In genomic region chr19:55953207-55953606, GRCm38 (mm10) we compare ENCODE assay signal across 8 mouse cellular contexts.
DNase-seq lines count a peak whose midpoint lies in the region; ATAC-seq lines count a peak whose summit lies in the region.

No protein-coding gene starts in this region.

- 0 out of 2 replicates have a peak overlapping the region, but pooled peaks have one; percentile 2 for H3K27ac ChIP-seq in forebrain, embryonic 14.5 days (ENCODE audit: low read depth, low read length)
- peak overlapping the region; percentile 45; the same call in 1 of the 2 replicates for H3K27ac ChIP-seq in hindbrain, embryonic 12.5 days
- H3K27ac ChIP-seq in limb, embryonic 15.5 days: peak overlapping the region; percentile 67

- no peaks in the 10 kb centered on the region for H3K36me3 ChIP-seq in forebrain, embryonic 14.5 days (ENCODE audit: control insufficient read depth, insufficient read depth, low read length)
- H3K36me3 ChIP-seq in hindbrain, embryonic 12.5 days: no peaks in the 10 kb centered on the region
- H3K36me3 ChIP-seq in limb, embryonic 15.5 days: no peaks in the 10 kb centered on the region

- H3K4me2 ChIP-seq in forebrain, embryonic 14.5 days (ENCODE audit: low read length): no peak overlapping the region
- H3K4me2 ChIP-seq in hindbrain, embryonic 12.5 days (replicated peaks): no peak overlapping the region
- H3K4me2 ChIP-seq in limb, embryonic 15.5 days: no peak overlapping the region

- no peak overlapping the region for H3K4me3 ChIP-seq in forebrain, embryonic 14.5 days (ENCODE audit: low read depth, low read length)
- no peak overlapping the region for H3K4me3 ChIP-seq in hindbrain, embryonic 12.5 days
- no peak overlapping the region for H3K4me3 ChIP-seq in limb, embryonic 15.5 days

- no peak for ATAC-seq in cerebellum, adult (ENCODE audit: insufficient number of reproducible peaks, low FRiP score, low TSS enrichment)
- peak; percentile 60 for ATAC-seq in forebrain, embryonic 14.5 days
- peak; percentile 40; the same call in 1 of the 2 replicates for ATAC-seq in hindbrain, embryonic 12.5 days (ENCODE audit: low FRiP score)
- ATAC-seq in limb, embryonic 15.5 days (ENCODE audit: insufficient number of reproducible peaks, low FRiP score, low TSS enrichment, low read depth): peak; percentile 75
- no peak for ATAC-seq in granulocyte monocyte progenitor cell, adult 5-6 weeks (replicated peaks; ENCODE audit: poor library complexity, severe bottlenecking)

- no peak overlapping the region for H3K9ac ChIP-seq in forebrain, embryonic 14.5 days (ENCODE audit: low read length)
- H3K9ac ChIP-seq in hindbrain, embryonic 12.5 days: no peak overlapping the region
- no peak overlapping the region for H3K9ac ChIP-seq in limb, embryonic 15.5 days

- no peaks in the 10 kb centered on the region for H3K27me3 ChIP-seq in forebrain, embryonic 14.5 days (replicated peaks; ENCODE audit: control insufficient read depth, insufficient read depth, low read length)
- no peaks in the 10 kb centered on the region for H3K27me3 ChIP-seq in hindbrain, embryonic 12.5 days
- H3K27me3 ChIP-seq in limb, embryonic 15.5 days: no peaks in the 10 kb centered on the region

- no peaks in the 10 kb centered on the region for H3K9me3 ChIP-seq in forebrain, embryonic 14.5 days (replicated peaks; ENCODE audit: control insufficient read depth, low read length)
- H3K9me3 ChIP-seq in hindbrain, embryonic 12.5 days (replicated peaks): no peaks in the 10 kb centered on the region
- H3K9me3 ChIP-seq in limb, embryonic 15.5 days: no peaks in the 10 kb centered on the region

- 13% methylated on average over 3 of the region's 3 CpGs for WGBS in forebrain, embryonic 14.5 days
- 69% methylated on average over 3 of the region's 3 CpGs for WGBS in hindbrain, embryonic 12.5 days
- WGBS in limb, embryonic 15.5 days: 39% methylated on average over 3 of the region's 3 CpGs

- H3K4me1 ChIP-seq in forebrain, embryonic 14.5 days (ENCODE audit: control insufficient read depth, insufficient read depth, low read length): peaks cover 7% of the 10 kb centered on the region; the same call in 1 of the 2 replicates
- peaks cover 8% of the 10 kb centered on the region for H3K4me1 ChIP-seq in hindbrain, embryonic 12.5 days
- H3K4me1 ChIP-seq in limb, embryonic 15.5 days: peaks cover 12% of the 10 kb centered on the region

- DNase-seq in cerebellum, adult 11 months: peak; percentile 10
- peak; percentile 44 for DNase-seq in Muller cell, postnatal 12 days (ENCODE audit: inconsistent ontology term)
- DNase-seq in forebrain, embryonic 14.5 days (ENCODE audit: low spot score): peak; percentile 80
- no peak for DNase-seq in embryo, embryonic 10 days (ENCODE audit: low spot score)

Comparison
In these comparisons a context has a peak if more than half of its experiments do, and no peak if none do; other contexts are left out.
1. ATAC-seq: peak in forebrain, embryonic 14.5 days (single experiment), hindbrain, embryonic 12.5 days (single experiment) and limb, embryonic 15.5 days (single experiment); none in cerebellum, adult (single experiment) and granulocyte monocyte progenitor cell, adult 5-6 weeks (single experiment).
2. H3K27ac ChIP-seq: peak in every context shown above with its lines; median percentile 67 in limb, embryonic 15.5 days; 45 in hindbrain, embryonic 12.5 days; 2 in forebrain, embryonic 14.5 days.